Comparison of ENCODE assay signal across 19 mouse cellular contexts in the genomic region with DNA sequence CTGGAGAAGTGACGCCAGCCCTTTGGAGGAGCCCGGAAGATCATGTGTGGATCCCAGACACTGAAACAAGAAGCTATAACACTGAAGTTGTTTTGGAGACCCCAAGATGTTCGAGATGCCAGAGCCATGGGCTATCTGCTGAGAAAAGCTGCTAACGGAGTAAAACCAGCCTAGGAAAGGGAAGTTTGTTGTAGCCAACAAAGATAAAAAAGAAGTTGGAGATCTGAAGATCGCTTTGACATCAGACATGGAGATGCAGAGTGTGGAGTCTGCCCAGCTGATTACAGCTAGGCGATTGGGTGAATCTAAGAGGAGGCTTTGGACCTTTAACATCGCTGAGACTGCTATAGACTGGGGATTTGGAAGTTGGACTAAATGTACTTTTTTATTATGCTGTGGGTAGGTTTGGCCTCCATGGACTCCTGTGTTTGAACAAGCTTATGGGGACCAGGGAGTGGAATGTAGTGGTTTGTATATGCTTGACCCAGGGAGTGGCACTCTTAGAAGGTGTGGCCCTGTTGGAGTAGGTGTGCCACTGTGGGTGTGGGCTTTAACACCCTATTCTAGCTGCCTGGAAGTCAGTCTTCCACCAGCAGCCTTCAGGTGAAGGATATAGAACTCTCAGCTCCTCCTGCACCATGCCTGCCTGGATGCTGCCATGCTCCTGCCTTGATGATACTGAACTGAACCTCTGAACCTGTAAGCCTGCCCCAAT. TPM values are rescaled to one million over a fixed set of nuclear protein-coding genes. Genes with fewer than 3 reads are reported as not detected.
"Had no signal": no experiment of that assay in that cellular context is flagged by ENCODE, and none has a peak within 500 bp of the region (broad histone marks: within the 10 kb centered on the region; RNA-seq: fewer than 3 reads in every experiment).

No protein-coding gene starts in this region.

RNA-seq across cellular contexts. Expression of a gene that starts 10.2 kb away (rescaled TPM):
- total RNA-seq: forebrain, postnatal 0 days; hindbrain, postnatal 0 days; left cerebral cortex, postnatal 4 days had no signal
- polyA plus RNA-seq: forebrain, postnatal 0 days; heart, embryonic 11.5 days; heart, embryonic 13.5 days; heart, embryonic 15.5 days; hindbrain, embryonic 13.5 days; hindbrain, embryonic 15.5 days; limb, embryonic 11.5 days; limb, embryonic 13.5 days had no signal

RNA-seq across cellular contexts. Expression of a gene that starts 25.0 kb away (rescaled TPM):
- total RNA-seq: gastrocnemius, adult 18-20 months; gastrocnemius, adult 8-10 months; gastrocnemius, postnatal 14 days; gastrocnemius, postnatal 36 days; heart, adult 2 months; heart, postnatal 14 days; heart, postnatal 36 days; hematopoietic stem cell, adult 5-6 weeks; layer of hippocampus, postnatal 14 days had no signal
- polyA plus RNA-seq: heart, adult 2 months had no signal
